ENCODE assay signal across 9 mouse cellular contexts in the genomic region with DNA sequence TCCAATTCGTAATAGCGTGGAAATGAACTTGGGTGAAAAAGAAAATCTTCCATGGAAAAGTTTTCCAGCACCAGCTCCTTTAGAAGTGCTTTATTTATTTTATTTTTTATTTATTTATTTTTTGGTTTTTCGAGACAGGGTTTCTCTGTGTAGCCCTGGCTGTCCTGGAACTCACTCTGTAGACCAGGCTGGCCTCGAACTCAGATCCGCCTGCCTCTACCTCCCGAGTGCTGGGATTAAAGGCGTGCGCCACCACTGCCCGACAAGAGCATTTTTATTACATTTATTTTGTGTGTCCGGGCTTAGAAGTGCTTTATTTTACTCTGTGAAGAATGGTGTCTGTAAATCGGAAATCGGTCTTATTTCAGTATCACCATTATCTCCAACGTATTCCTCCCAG. TPM values are rescaled to one million over a fixed set of nuclear protein-coding genes. Genes with fewer than 3 reads are reported as not detected.
DNase-seq lines count a peak whose midpoint lies in the region; ATAC-seq lines count a peak whose summit lies in the region.
"Not testable (repeated sequence)": the region's sequence is repeated elsewhere in the genome, so short reads cannot be mapped to it uniquely, and the experiment has no call there.
"Had no signal": no experiment of that assay in that cellular context is flagged by ENCODE, and none has a peak within 500 bp of the region (broad histone marks: within the 10 kb centered on the region; RNA-seq: fewer than 3 reads in every experiment).

No protein-coding gene starts in this region.

- not testable (repeated sequence) for H3K27me3 ChIP-seq in forebrain, embryonic 13.5 days; kidney, embryonic 16.5 days (ENCODE audit: insufficient read depth, low read length); limb, embryonic 13.5 days; megakaryocyte, embryonic 14.5 days (replicated peaks)

- peak overlapping the region; percentile 66 for H3K4me2 ChIP-seq in forebrain, embryonic 13.5 days
- H3K4me2 ChIP-seq in kidney, embryonic 16.5 days (replicated peaks; ENCODE audit: low read depth, low read length) = peak overlapping the region; percentile 84
- H3K4me2 ChIP-seq in limb, embryonic 13.5 days (replicated peaks) = peak overlapping the region; percentile 82

- H3K4me3 ChIP-seq in forebrain, embryonic 13.5 days = peak overlapping the region; percentile 85
- peak overlapping the region; percentile 98 for H3K4me3 ChIP-seq in kidney, embryonic 16.5 days (ENCODE audit: low read length)
- H3K4me3 ChIP-seq in limb, embryonic 13.5 days = peak overlapping the region; percentile 97
- peak overlapping the region; percentile 97 for H3K4me3 ChIP-seq in megakaryocyte, embryonic 14.5 days (replicated peaks)

- ATAC-seq in forebrain, embryonic 13.5 days; limb, embryonic 13.5 days (ENCODE audit: low FRiP score, low read depth): not testable (repeated sequence)
- ATAC-seq in kidney, embryonic 16.5 days (ENCODE audit: low FRiP score, low TSS enrichment) = peak; percentile 4; the same call in 1 of the 2 replicates

- not testable (repeated sequence) for H3K36me3 ChIP-seq in forebrain, embryonic 13.5 days (ENCODE audit: poor library complexity, severe bottlenecking); kidney, embryonic 16.5 days (ENCODE audit: insufficient read depth, low read length); limb, embryonic 13.5 days; megakaryocyte, embryonic 14.5 days (replicated peaks; ENCODE audit: low read length)

- DNase-seq in cerebellum, adult 18-20 months = peak; percentile 9 to 53
- peak; percentile 33 for DNase-seq in heart, postnatal 4 days
- peak; percentile 34 for DNase-seq in retina, adult 2 months (ENCODE audit: low read depth, low spot score)

- peak overlapping the region; percentile 94; the same call in 1 of the 2 replicates for H3K9ac ChIP-seq in forebrain, embryonic 13.5 days
- H3K9ac ChIP-seq in kidney, embryonic 16.5 days (replicated peaks; ENCODE audit: low read length) = peak overlapping the region; percentile 98
- H3K9ac ChIP-seq in limb, embryonic 13.5 days = peak overlapping the region; percentile 96

- 20% methylated on average over 13 of the region's 13 CpGs for WGBS in forebrain, embryonic 13.5 days
- 18% methylated on average over 13 of the region's 13 CpGs for WGBS in kidney, embryonic 16.5 days
- 18% methylated on average over 13 of the region's 13 CpGs for WGBS in limb, embryonic 13.5 days

- peak overlapping the region; percentile 96 for H3K27ac ChIP-seq in forebrain, embryonic 13.5 days
- peak overlapping the region; percentile 99 for H3K27ac ChIP-seq in kidney, embryonic 16.5 days (ENCODE audit: low read length)
- peak overlapping the region; percentile 99 for H3K27ac ChIP-seq in limb, embryonic 13.5 days

- peaks cover 22% of the 10 kb centered on the region for H3K4me1 ChIP-seq in forebrain, embryonic 13.5 days
- peaks cover 20% of the 10 kb centered on the region for H3K4me1 ChIP-seq in kidney, embryonic 16.5 days (ENCODE audit: insufficient read depth, low read length)
- H3K4me1 ChIP-seq in limb, embryonic 13.5 days = peaks cover 23% of the 10 kb centered on the region
- H3K4me1 ChIP-seq in megakaryocyte, embryonic 14.5 days = peaks cover 32% of the 10 kb centered on the region

- not testable (repeated sequence) for H3K9me3 ChIP-seq in forebrain, embryonic 13.5 days (replicated peaks); kidney, embryonic 16.5 days (ENCODE audit: low read length); limb, embryonic 13.5 days; megakaryocyte, embryonic 14.5 days

RNA-seq across cellular contexts. Expression of gene Prpf4b, which starts 0.4 kb away (rescaled TPM):
- 83.6 and 89.6 TPM in 2 replicates for polyA plus RNA-seq in forebrain, embryonic 13.5 days (2015; fragmentation: Nextera tagmentation; extraction: Ambion mirVana)
- 10 to 100 TPM; 49.3 to 51.7 TPM for total RNA-seq in heart, postnatal 4 days (2021)
- 54.2 and 63.2 TPM in 2 replicates for polyA plus RNA-seq in kidney, embryonic 16.5 days (2015; fragmentation: Nextera tagmentation; extraction: Ambion mirVana)
- polyA plus RNA-seq in limb, embryonic 13.5 days (2015; fragmentation: Nextera tagmentation; extraction: Ambion mirVana) = 86.0 and 88.7 TPM in 2 replicates
- polyA plus RNA-seq in megakaryocyte, embryonic 14.5 days (2012; ENCODE audit: insufficient read depth, low replicate concordance) = 0.66 and 7.4 TPM in 2 replicates

RNA-seq across cellular contexts. Expression of gene Fam217a, which starts 49.4 kb away (rescaled TPM):
- polyA plus RNA-seq in forebrain, embryonic 13.5 days (2015; fragmentation: Nextera tagmentation; extraction: Ambion mirVana) = 0.48 and 0.52 TPM in 2 replicates
- under 1 TPM; 0.56 to 0.76 TPM for total RNA-seq in heart, postnatal 4 days (2021)
- 4.6 and 5.5 TPM in 2 replicates for polyA plus RNA-seq in kidney, embryonic 16.5 days (2015; fragmentation: Nextera tagmentation; extraction: Ambion mirVana)
- polyA plus RNA-seq in limb, embryonic 13.5 days (2015; fragmentation: Nextera tagmentation; extraction: Ambion mirVana) = 0.70 and 1.2 TPM in 2 replicates
- not detected in 2 replicates for polyA plus RNA-seq in megakaryocyte, embryonic 14.5 days (2012; ENCODE audit: insufficient read depth, low replicate concordance)
- total RNA-seq: gastrocnemius, adult 8-10 months had no signal

RNA-seq across cellular contexts. Expression of gene 4933417A18Rik, which starts 49.5 kb away (rescaled TPM):
- not detected in 2 replicates for polyA plus RNA-seq in forebrain, embryonic 13.5 days (2015; fragmentation: Nextera tagmentation; extraction: Ambion mirVana)
- total RNA-seq in heart, postnatal 4 days (2021) = not detected
- polyA plus RNA-seq in kidney, embryonic 16.5 days (2015; fragmentation: Nextera tagmentation; extraction: Ambion mirVana) = not detected in 2 replicates
- not detected in 2 replicates for polyA plus RNA-seq in limb, embryonic 13.5 days (2015; fragmentation: Nextera tagmentation; extraction: Ambion mirVana)
- not detected in 2 replicates for polyA plus RNA-seq in megakaryocyte, embryonic 14.5 days (2012; ENCODE audit: insufficient read depth, low replicate concordance)
- total RNA-seq: gastrocnemius, adult 8-10 months; layer of hippocampus, postnatal 25 days had no signal
